ENCODE assay signal across 9 mouse cellular contexts in the genomic region with DNA sequence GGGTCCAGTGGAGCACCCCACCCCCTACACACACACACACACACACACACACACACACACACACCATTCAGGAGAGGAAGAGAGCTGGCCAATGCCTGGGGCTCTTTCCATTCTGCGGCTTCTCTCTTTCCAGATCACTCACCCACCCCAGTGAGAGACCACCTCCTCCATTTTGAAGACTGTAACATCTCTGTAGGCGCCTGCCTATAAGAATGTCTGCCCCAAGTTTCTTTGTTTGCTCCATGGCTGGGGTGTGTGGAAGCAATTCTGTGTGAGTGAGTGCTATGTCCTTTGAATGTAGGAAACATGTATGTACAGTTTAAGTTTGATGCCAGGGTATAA. TPM values are rescaled to one million over a fixed set of nuclear protein-coding genes. Genes with fewer than 3 reads are reported as not detected.
A peak's percentile ranks its signal among the peaks of the same experiment; 100 is the strongest.
DNase-seq lines count a peak whose midpoint lies in the region; ATAC-seq and TF ChIP-seq lines count a peak whose summit lies in the region.
"Had no signal": no experiment of that assay in that cellular context is flagged by ENCODE, and none has a peak within 500 bp of the region (broad histone marks: within the 10 kb centered on the region; RNA-seq: fewer than 3 reads in every experiment).

No protein-coding gene starts in this region.

- H3K9ac ChIP-seq in heart, embryonic 15.5 days = peak overlapping the region; percentile 78
- peak overlapping the region; percentile 70 for H3K9ac ChIP-seq in hindbrain, embryonic 14.5 days
- H3K9ac ChIP-seq in midbrain, embryonic 14.5 days (replicated peaks; ENCODE audit: low read length) = peak overlapping the region; percentile 55

- no peak for TF ChIP-seq CTCF in brain, embryonic 14.5 days (IDR thresholded peaks at IDR 0.05; ENCODE audit: borderline replicate concordance, extremely low read depth, insufficient read depth, insufficient read length)

- peak overlapping the region; percentile 88 for H3K27ac ChIP-seq in heart, embryonic 15.5 days
- H3K27ac ChIP-seq in hindbrain, embryonic 14.5 days = peak overlapping the region; percentile 81
- H3K27ac ChIP-seq in midbrain, embryonic 14.5 days (replicated peaks; ENCODE audit: low read depth, low read length) = peak overlapping the region; percentile 83

- no peak for DNase-seq in heart, adult 8-10 months (ENCODE audit: low spot score)
- DNase-seq in brain, embryonic 14.5 days (ENCODE audit: low read depth) = peak; percentile 53
- no peak for DNase-seq in hindbrain, embryonic 14.5 days (ENCODE audit: low spot score)
- DNase-seq in midbrain, embryonic 14.5 days = peak; percentile 42
- no peak for DNase-seq in natural killer cell, adult 2 months (ENCODE audit: low spot score in 2 of 2)
- no peak for DNase-seq in layer of hippocampus, adult 9-10 months (ENCODE audit: low spot score)
- no peak for DNase-seq in embryo, embryonic 9.5 days (ENCODE audit: extremely low spot score)

- peak overlapping the region; percentile 69 for H3K4me3 ChIP-seq in heart, embryonic 15.5 days
- H3K4me3 ChIP-seq in hindbrain, embryonic 14.5 days (replicated peaks; ENCODE audit: low read length) = peak overlapping the region; percentile 53
- H3K4me3 ChIP-seq in midbrain, embryonic 14.5 days (replicated peaks; ENCODE audit: low read depth, low read length) = peak overlapping the region; percentile 60

- WGBS in heart, embryonic 15.5 days = 26% methylated on average over 2 of the region's 2 CpGs
- WGBS in hindbrain, embryonic 14.5 days = 3% methylated on average over 2 of the region's 2 CpGs
- WGBS in midbrain, embryonic 14.5 days = 0% methylated on average over 2 of the region's 2 CpGs

- no peaks in the 10 kb centered on the region for H3K9me3 ChIP-seq in heart, embryonic 15.5 days (replicated peaks)
- no peaks in the 10 kb centered on the region for H3K9me3 ChIP-seq in hindbrain, embryonic 14.5 days (ENCODE audit: control insufficient read depth, low read length)
- H3K9me3 ChIP-seq in midbrain, embryonic 14.5 days (ENCODE audit: control insufficient read depth, low read length) = no peaks in the 10 kb centered on the region

- no peak for ATAC-seq in heart, embryonic 15.5 days (replicated peaks; ENCODE audit: insufficient number of reproducible peaks, insufficient read depth, low FRiP score, low read depth)
- no peak for ATAC-seq in hindbrain, embryonic 14.5 days (ENCODE audit: low FRiP score)
- no peak for ATAC-seq in midbrain, embryonic 14.5 days (ENCODE audit: low FRiP score, low TSS enrichment)

- peak overlapping the region; percentile 72 for H3K4me2 ChIP-seq in heart, embryonic 15.5 days
- H3K4me2 ChIP-seq in hindbrain, embryonic 14.5 days (replicated peaks) = peak overlapping the region; percentile 65
- H3K4me2 ChIP-seq in midbrain, embryonic 14.5 days (ENCODE audit: low read length) = peak overlapping the region; percentile 70

- H3K27me3 ChIP-seq in heart, embryonic 15.5 days = no peaks in the 10 kb centered on the region
- H3K27me3 ChIP-seq in hindbrain, embryonic 14.5 days (ENCODE audit: control insufficient read depth, insufficient read depth, low read length) = no peaks in the 10 kb centered on the region
- H3K27me3 ChIP-seq in midbrain, embryonic 14.5 days (ENCODE audit: control insufficient read depth, insufficient read depth, low read length) = no peaks in the 10 kb centered on the region

- H3K36me3 ChIP-seq in heart, embryonic 15.5 days = no peaks in the 10 kb centered on the region
- H3K36me3 ChIP-seq in hindbrain, embryonic 14.5 days (replicated peaks; ENCODE audit: control insufficient read depth, insufficient read depth) = no peaks in the 10 kb centered on the region
- no peaks in the 10 kb centered on the region for H3K36me3 ChIP-seq in midbrain, embryonic 14.5 days (ENCODE audit: control insufficient read depth, insufficient read depth, low read length)

- H3K4me1 ChIP-seq in heart, embryonic 15.5 days (replicated peaks) = peaks cover 62% of the 10 kb centered on the region
- peaks cover 35% of the 10 kb centered on the region for H3K4me1 ChIP-seq in hindbrain, embryonic 14.5 days (replicated peaks; ENCODE audit: control insufficient read depth, insufficient read depth, low read length)
- peaks cover 44% of the 10 kb centered on the region for H3K4me1 ChIP-seq in midbrain, embryonic 14.5 days (ENCODE audit: control insufficient read depth, insufficient read depth, low read length)

- no peak for TF ChIP-seq POLR2A in brain, embryonic 14.5 days (IDR thresholded peaks at IDR 0.05; ENCODE audit: borderline replicate concordance, extremely low read depth, insufficient read depth, insufficient read length, poor library complexity, severe bottlenecking)

RNA-seq across cellular contexts. Expression of a gene that starts 1.5 kb away (rescaled TPM):
- polyA plus RNA-seq in heart, embryonic 15.5 days (2015; fragmentation: Nextera tagmentation; extraction: Ambion mirVana) = 9.0 and 13.1 TPM in 2 replicates
- 1 to 10 TPM; 4.8 to 5.5 (median 5.1) TPM for total RNA-seq in heart, adult 8-10 months (2022)
- polyA plus RNA-seq in brain, embryonic 14.5 days (2012; rRNA removed) = 19.3 and 22.9 TPM in 2 replicates
- 3.8 and 4.1 TPM in 2 replicates for polyA plus RNA-seq in hindbrain, embryonic 14.5 days (2014; fragmentation: Nextera tagmentation; extraction: Ambion mirVana)
- polyA plus RNA-seq in midbrain, embryonic 14.5 days (2014; fragmentation: Nextera tagmentation; extraction: Ambion mirVana) = 5.4 and 5.8 TPM in 2 replicates
- total RNA-seq: CH12.LX had no signal

Comparison
In these comparisons a context has a peak if more than half of its experiments do, and no peak if none do; other contexts are left out.
1. DNase-seq: peak in brain, embryonic 14.5 days (single experiment) and midbrain, embryonic 14.5 days (single experiment); none in heart, adult 8-10 months (single experiment), hindbrain, embryonic 14.5 days (single experiment), natural killer cell, adult 2 months (0 of 2), layer of hippocampus, adult 9-10 months (single experiment) and embryo, embryonic 9.5 days (single experiment).
2. Peak in every context shown above with its lines, with median percentiles within 50 percentile points of each other: H3K27ac ChIP-seq, H3K4me2 ChIP-seq, H3K4me3 ChIP-seq and H3K9ac ChIP-seq.